ENCODE assay signal across 9 mouse cellular contexts in genomic region chrX:14273628-14274337, GRCm38 (mm10).
DNase-seq lines count a peak whose midpoint lies in the region; ATAC-seq and TF ChIP-seq lines count a peak whose summit lies in the region.
"Had no signal": no experiment of that assay in that cellular context is flagged by ENCODE, and none has a peak within 500 bp of the region (broad histone marks: within the 10 kb centered on the region; RNA-seq: fewer than 3 reads in every experiment).

No protein-coding gene starts in this region.

- no peaks in the 10 kb centered on the region for H3K9me3 ChIP-seq in forebrain, embryonic 15.5 days
- H3K9me3 ChIP-seq in midbrain, embryonic 12.5 days: no peaks in the 10 kb centered on the region
- no peaks in the 10 kb centered on the region for H3K9me3 ChIP-seq in stomach, postnatal 0 days (ENCODE audit: control insufficient read depth, low read length)
- H3K9me3 ChIP-seq: stomach, embryonic 15.5 days had no signal

- H3K9ac ChIP-seq in forebrain, embryonic 15.5 days (replicated peaks): no peak overlapping the region
- no peak overlapping the region for H3K9ac ChIP-seq in midbrain, embryonic 12.5 days (replicated peaks)
- H3K9ac ChIP-seq in stomach, postnatal 0 days (ENCODE audit: low read length): no peak overlapping the region
- H3K9ac ChIP-seq: stomach, embryonic 15.5 days had no signal

- no peaks in the 10 kb centered on the region for H3K27me3 ChIP-seq in forebrain, embryonic 15.5 days
- H3K27me3 ChIP-seq in midbrain, embryonic 12.5 days: no peaks in the 10 kb centered on the region
- no peaks in the 10 kb centered on the region for H3K27me3 ChIP-seq in stomach, postnatal 0 days (ENCODE audit: control insufficient read depth, insufficient read depth, low read length)
- H3K27me3 ChIP-seq: stomach, embryonic 15.5 days had no signal

- peak; percentile 95 for ATAC-seq in forebrain, embryonic 15.5 days (replicated peaks)
- ATAC-seq in midbrain, embryonic 12.5 days (ENCODE audit: low FRiP score, low read depth): peak; percentile 54; the same call in 1 of the 2 replicates
- ATAC-seq in stomach, postnatal 0 days (ENCODE audit: low FRiP score, low TSS enrichment): no peak

- peaks cover 8% of the 10 kb centered on the region; the same call in 1 of the 2 replicates for H3K4me1 ChIP-seq in forebrain, embryonic 15.5 days
- no peaks in the 10 kb centered on the region for H3K4me1 ChIP-seq in midbrain, embryonic 12.5 days
- H3K4me1 ChIP-seq in stomach, postnatal 0 days (replicated peaks; ENCODE audit: control insufficient read depth, insufficient read depth): no peaks in the 10 kb centered on the region
- H3K4me1 ChIP-seq: stomach, embryonic 15.5 days had no signal

- no peak overlapping the region for H3K27ac ChIP-seq in forebrain, embryonic 15.5 days (replicated peaks)
- no peak overlapping the region for H3K27ac ChIP-seq in midbrain, embryonic 12.5 days (replicated peaks)
- H3K27ac ChIP-seq in stomach, postnatal 0 days (replicated peaks): no peak overlapping the region
- H3K27ac ChIP-seq: stomach, embryonic 15.5 days had no signal

- WGBS in forebrain, embryonic 15.5 days: 44% methylated on average over 6 of the region's 6 CpGs
- WGBS in midbrain, embryonic 12.5 days: 60% methylated on average over 6 of the region's 6 CpGs
- WGBS in stomach, postnatal 0 days: 61% methylated on average over 6 of the region's 6 CpGs

- no peak overlapping the region for H3K4me2 ChIP-seq in forebrain, embryonic 15.5 days (replicated peaks)
- no peak overlapping the region for H3K4me2 ChIP-seq in midbrain, embryonic 12.5 days (replicated peaks)
- no peak overlapping the region for H3K4me2 ChIP-seq in stomach, postnatal 0 days (replicated peaks; ENCODE audit: low read depth)
- H3K4me2 ChIP-seq: stomach, embryonic 15.5 days had no signal

- peak; percentile 37 to 58 for DNase-seq in cerebellum, postnatal 14 days
- DNase-seq in cerebellum, adult 9-10 months: no peak
- DNase-seq in 3T3-L1 (ENCODE audit: low read depth, low spot score): peak; percentile 70
- DNase-seq in urinary bladder, postnatal 36 days (ENCODE audit: low spot score in 2 of 2): no peak
- no peak for DNase-seq in stomach, postnatal 0 days (ENCODE audit: low spot score)
- no peak for DNase-seq in cerebellum, adult 11-12 months

- TF ChIP-seq CTCF in stomach, postnatal 0 days (IDR thresholded peaks at IDR 0.05; ENCODE audit: low read depth): no peak

- H3K36me3 ChIP-seq in forebrain, embryonic 15.5 days: no peaks in the 10 kb centered on the region
- no peaks in the 10 kb centered on the region for H3K36me3 ChIP-seq in midbrain, embryonic 12.5 days
- H3K36me3 ChIP-seq in stomach, postnatal 0 days (ENCODE audit: control insufficient read depth, insufficient read depth, low read length): no peaks in the 10 kb centered on the region
- H3K36me3 ChIP-seq: stomach, embryonic 15.5 days had no signal

- H3K4me3 ChIP-seq in forebrain, embryonic 15.5 days: no peak overlapping the region
- no peak overlapping the region for H3K4me3 ChIP-seq in midbrain, embryonic 12.5 days
- H3K4me3 ChIP-seq in stomach, postnatal 0 days (ENCODE audit: low read depth, low read length): no peak overlapping the region
- H3K4me3 ChIP-seq: stomach, embryonic 15.5 days had no signal

- TF ChIP-seq EP300 in stomach, postnatal 0 days (optimal IDR thresholded peaks at IDR 0.05): no peak

Comparison
In these comparisons a context has a peak if more than half of its experiments do, and no peak if none do; other contexts are left out.
1. DNase-seq: peak in cerebellum, postnatal 14 days (2 of 2) and 3T3-L1 (single experiment); none in cerebellum, adult 9-10 months (single experiment), urinary bladder, postnatal 36 days (0 of 2), stomach, postnatal 0 days (single experiment) and cerebellum, adult 11-12 months (single experiment).